Comparison of ENCODE assay signal across 20 mouse cellular contexts in the genomic region with DNA sequence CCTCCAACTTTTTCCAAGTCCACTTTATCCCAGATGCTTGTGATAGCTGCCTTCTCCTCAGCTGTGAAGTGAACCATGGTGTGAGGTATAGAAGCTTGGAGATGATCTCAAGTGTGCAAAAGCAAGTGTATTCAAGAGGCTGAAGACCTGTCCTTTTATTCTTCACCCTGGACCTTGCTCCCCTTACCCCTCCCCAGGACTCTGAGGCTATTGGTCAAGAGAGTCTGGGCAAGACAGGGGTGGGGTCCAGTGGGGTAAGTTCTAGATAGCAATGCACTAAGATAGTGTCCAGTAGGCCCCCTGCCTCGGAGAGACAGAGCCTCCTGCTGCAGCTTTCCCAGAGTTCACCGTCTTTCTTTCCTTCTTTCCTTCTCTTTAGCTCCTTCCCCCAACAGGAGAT. TPM values are rescaled to one million over a fixed set of nuclear protein-coding genes. Genes with fewer than 3 reads are reported as not detected.
DNase-seq lines count a peak whose midpoint lies in the region; ATAC-seq and TF ChIP-seq lines count a peak whose summit lies in the region.
"Had no signal": no experiment of that assay in that cellular context is flagged by ENCODE, and none has a peak within 500 bp of the region (broad histone marks: within the 10 kb centered on the region; RNA-seq: fewer than 3 reads in every experiment).

A gene (minus strand): TSS at position 131 of the 400 bp plus-strand sequence.

- intact Hi-C loops in left cerebral cortex, adult 2 months (cut with DNase I): no loop called here

- no peak within 1 kb of the TSS for H3K4me3 ChIP-seq in forebrain, embryonic 11.5 days (ENCODE audit: low read depth, low read length)
- no peak within 1 kb of the TSS for H3K4me3 ChIP-seq in forebrain, postnatal 0 days (ENCODE audit: low read depth, low read length)
- no peak within 1 kb of the TSS for H3K4me3 ChIP-seq in hindbrain, embryonic 11.5 days (ENCODE audit: low read depth, low read length)
- H3K4me3 ChIP-seq in hindbrain, embryonic 14.5 days (replicated peaks; ENCODE audit: low read length): no peak within 1 kb of the TSS
- no peak within 1 kb of the TSS for H3K4me3 ChIP-seq in neural tube, embryonic 11.5 days (ENCODE audit: low read depth, low read length)
- no peak within 1 kb of the TSS for H3K4me3 ChIP-seq in neural tube, embryonic 13.5 days
- H3K4me3 ChIP-seq in left cerebral cortex, adult 2 months: no peak within 1 kb of the TSS
- H3K4me3 ChIP-seq: megakaryocyte, embryonic 14.5 days had no signal

- H3K27me3 ChIP-seq in forebrain, embryonic 11.5 days (ENCODE audit: control insufficient read depth, insufficient read depth, low read length): no peaks in the 10 kb centered on the region
- H3K27me3 ChIP-seq in forebrain, postnatal 0 days (ENCODE audit: insufficient read depth, low read length): no peaks in the 10 kb centered on the region
- no peaks in the 10 kb centered on the region for H3K27me3 ChIP-seq in hindbrain, embryonic 11.5 days (ENCODE audit: control insufficient read depth, insufficient read depth, low read length)
- no peaks in the 10 kb centered on the region for H3K27me3 ChIP-seq in hindbrain, embryonic 14.5 days (ENCODE audit: control insufficient read depth, insufficient read depth, low read length)
- H3K27me3 ChIP-seq in neural tube, embryonic 11.5 days (ENCODE audit: control insufficient read depth, insufficient read depth, low read length): no peaks in the 10 kb centered on the region
- no peaks in the 10 kb centered on the region for H3K27me3 ChIP-seq in neural tube, embryonic 13.5 days
- H3K27me3 ChIP-seq: megakaryocyte, embryonic 14.5 days had no signal

- no peaks in the 10 kb centered on the region for H3K36me3 ChIP-seq in forebrain, embryonic 11.5 days (ENCODE audit: control insufficient read depth, insufficient read depth, low read length)
- H3K36me3 ChIP-seq in forebrain, postnatal 0 days (ENCODE audit: insufficient read depth): no peaks in the 10 kb centered on the region
- no peaks in the 10 kb centered on the region for H3K36me3 ChIP-seq in hindbrain, embryonic 11.5 days (ENCODE audit: control insufficient read depth, insufficient read depth, low read length)
- no peaks in the 10 kb centered on the region for H3K36me3 ChIP-seq in hindbrain, embryonic 14.5 days (replicated peaks; ENCODE audit: control insufficient read depth, insufficient read depth)
- H3K36me3 ChIP-seq in neural tube, embryonic 11.5 days (ENCODE audit: control insufficient read depth, insufficient read depth, low read length): no peaks in the 10 kb centered on the region
- no peaks in the 10 kb centered on the region for H3K36me3 ChIP-seq in neural tube, embryonic 13.5 days

- no peak within 1 kb of the TSS for H3K9ac ChIP-seq in forebrain, embryonic 11.5 days (ENCODE audit: low read length)
- H3K9ac ChIP-seq in forebrain, postnatal 0 days: no peak within 1 kb of the TSS
- no peak within 1 kb of the TSS for H3K9ac ChIP-seq in hindbrain, embryonic 11.5 days (ENCODE audit: low read depth, low read length)
- H3K9ac ChIP-seq in hindbrain, embryonic 14.5 days: no peak within 1 kb of the TSS
- no peak within 1 kb of the TSS for H3K9ac ChIP-seq in neural tube, embryonic 11.5 days (ENCODE audit: low read length)
- H3K9ac ChIP-seq in neural tube, embryonic 13.5 days: no peak within 1 kb of the TSS

- DNase-seq in forebrain, embryonic 11.5 days (ENCODE audit: low spot score): no peak
- DNase-seq in forebrain, postnatal 0 days: no peak
- DNase-seq in hindbrain, embryonic 11.5 days (ENCODE audit: low spot score): no peak
- DNase-seq in hindbrain, embryonic 14.5 days (ENCODE audit: low spot score): no peak
- no peak for DNase-seq in neural tube, embryonic 11.5 days (ENCODE audit: low spot score)
- no peak for DNase-seq in neural tube, embryonic 10.5 days (ENCODE audit: extremely low spot score, low spot score)
- no peak for DNase-seq in left cerebral cortex, adult 2 months (ENCODE audit: extremely low spot score in 1 of 2, low spot score in 2 of 2)
- DNase-seq: adrenal gland, postnatal 25 days; cerebellum, adult 8-10 months; heart, postnatal 36 days; right cerebral cortex, postnatal 4 days; thymus, adult 18-20 months had no signal

- TF ChIP-seq CTCF in forebrain, postnatal 0 days (IDR thresholded peaks at IDR 0.05; ENCODE audit: low read depth): no peak
- TF ChIP-seq CTCF in left cerebral cortex, adult 2 months (IDR thresholded peaks at IDR 0.05): no peak

- H3K9me3 ChIP-seq in forebrain, embryonic 11.5 days (ENCODE audit: control insufficient read depth, low read length): no peaks in the 10 kb centered on the region
- H3K9me3 ChIP-seq in forebrain, postnatal 0 days (ENCODE audit: low read length): no peaks in the 10 kb centered on the region
- no peaks in the 10 kb centered on the region for H3K9me3 ChIP-seq in hindbrain, embryonic 11.5 days (ENCODE audit: control insufficient read depth, low read length)
- no peaks in the 10 kb centered on the region for H3K9me3 ChIP-seq in hindbrain, embryonic 14.5 days (ENCODE audit: control insufficient read depth, low read length)
- H3K9me3 ChIP-seq in neural tube, embryonic 11.5 days (ENCODE audit: control insufficient read depth, low read length): no peaks in the 10 kb centered on the region
- no peaks in the 10 kb centered on the region for H3K9me3 ChIP-seq in neural tube, embryonic 13.5 days
- H3K9me3 ChIP-seq: megakaryocyte, embryonic 14.5 days had no signal

- ATAC-seq in forebrain, embryonic 11.5 days (replicated peaks; ENCODE audit: low FRiP score): no peak
- no peak for ATAC-seq in forebrain, postnatal 0 days
- no peak for ATAC-seq in hindbrain, embryonic 11.5 days (ENCODE audit: low FRiP score)
- ATAC-seq in hindbrain, embryonic 14.5 days (ENCODE audit: low FRiP score): no peak
- no peak for ATAC-seq in neural tube, embryonic 11.5 days (ENCODE audit: insufficient read depth, low FRiP score, low TSS enrichment)
- no peak for ATAC-seq in neural tube, embryonic 13.5 days (ENCODE audit: low read depth)
- ATAC-seq: intestine, embryonic 16.5 days had no signal

- 71% methylated on average over 2 of the region's 2 CpGs for WGBS in forebrain, embryonic 11.5 days
- 79% methylated on average over 2 of the region's 2 CpGs for WGBS in forebrain, postnatal 0 days
- WGBS in hindbrain, embryonic 11.5 days: 92% methylated on average over 2 of the region's 2 CpGs
- 92% methylated on average over 2 of the region's 2 CpGs for WGBS in hindbrain, embryonic 14.5 days
- WGBS in neural tube, embryonic 11.5 days: 70% methylated on average over 2 of the region's 2 CpGs
- 81% methylated on average over 2 of the region's 2 CpGs for WGBS in neural tube, embryonic 13.5 days

- H3K4me2 ChIP-seq in forebrain, embryonic 11.5 days (ENCODE audit: low read depth, low read length, severe bottlenecking): no peak within 1 kb of the TSS
- no peak within 1 kb of the TSS for H3K4me2 ChIP-seq in forebrain, postnatal 0 days (ENCODE audit: low read depth)
- H3K4me2 ChIP-seq in hindbrain, embryonic 11.5 days (replicated peaks; ENCODE audit: low read depth, low read length): no peak within 1 kb of the TSS
- no peak within 1 kb of the TSS for H3K4me2 ChIP-seq in hindbrain, embryonic 14.5 days (replicated peaks)
- H3K4me2 ChIP-seq in neural tube, embryonic 11.5 days (ENCODE audit: low read depth): no peak within 1 kb of the TSS
- no peak within 1 kb of the TSS for H3K4me2 ChIP-seq in neural tube, embryonic 13.5 days

- H3K4me1 ChIP-seq in forebrain, embryonic 11.5 days (replicated peaks; ENCODE audit: control insufficient read depth, insufficient read depth, low read length): no peaks in the 10 kb centered on the region
- no peaks in the 10 kb centered on the region for H3K4me1 ChIP-seq in forebrain, postnatal 0 days (ENCODE audit: insufficient read depth)
- H3K4me1 ChIP-seq in hindbrain, embryonic 11.5 days (replicated peaks; ENCODE audit: control insufficient read depth, insufficient read depth, low read length): no peaks in the 10 kb centered on the region
- H3K4me1 ChIP-seq in hindbrain, embryonic 14.5 days (replicated peaks; ENCODE audit: control insufficient read depth, insufficient read depth, low read length): no peaks in the 10 kb centered on the region
- H3K4me1 ChIP-seq in neural tube, embryonic 11.5 days (ENCODE audit: control insufficient read depth, insufficient read depth, low read length): no peaks in the 10 kb centered on the region
- no peaks in the 10 kb centered on the region for H3K4me1 ChIP-seq in neural tube, embryonic 13.5 days (replicated peaks)

- no peak within 1 kb of the TSS for H3K27ac ChIP-seq in forebrain, embryonic 11.5 days (ENCODE audit: low read depth, low read length)
- no peak within 1 kb of the TSS for H3K27ac ChIP-seq in forebrain, postnatal 0 days (ENCODE audit: low read depth, low read length)
- H3K27ac ChIP-seq in hindbrain, embryonic 11.5 days (ENCODE audit: low read depth, low read length): no peak within 1 kb of the TSS
- no peak within 1 kb of the TSS for H3K27ac ChIP-seq in hindbrain, embryonic 14.5 days
- H3K27ac ChIP-seq in neural tube, embryonic 11.5 days (ENCODE audit: low read depth, low read length): no peak within 1 kb of the TSS
- H3K27ac ChIP-seq in neural tube, embryonic 13.5 days (replicated peaks): no peak within 1 kb of the TSS
- no peak within 1 kb of the TSS for H3K27ac ChIP-seq in left cerebral cortex, adult 2 months
- H3K27ac ChIP-seq: kidney, postnatal 0 days had no signal

RNA-seq across cellular contexts. Expression of the gene that starts here (rescaled TPM):
- 2,356 and 2,804 TPM in 2 replicates for polyA plus RNA-seq in forebrain, embryonic 11.5 days (2014; fragmentation: Nextera tagmentation; extraction: Ambion mirVana)
- not detected in 2 replicates for total RNA-seq in forebrain, postnatal 0 days (2014; rRNA removed)
- polyA plus RNA-seq in forebrain, postnatal 0 days (2015; fragmentation: Nextera tagmentation; extraction: Ambion mirVana): not detected in 2 replicates
- 2,447 and 2,531 TPM in 2 replicates for polyA plus RNA-seq in hindbrain, embryonic 11.5 days (2014; fragmentation: Nextera tagmentation; extraction: Ambion mirVana)
- 2.1 and 3.6 TPM in 2 replicates for polyA plus RNA-seq in hindbrain, embryonic 14.5 days (2014; fragmentation: Nextera tagmentation; extraction: Ambion mirVana)
- 2,034 and 2,085 TPM in 2 replicates for polyA plus RNA-seq in neural tube, embryonic 11.5 days (2014; fragmentation: Nextera tagmentation; extraction: Ambion mirVana)
- polyA plus RNA-seq in neural tube, embryonic 13.5 days (2015; fragmentation: Nextera tagmentation; extraction: Ambion mirVana): 31.8 and 57.0 TPM in 2 replicates
- total RNA-seq in left cerebral cortex, adult 2 months (2021): not detected
- total RNA-seq: adrenal gland, postnatal 25 days; gastrocnemius, postnatal 4 days; heart, postnatal 36 days; layer of hippocampus, adult 8-10 months; left cerebral cortex, postnatal 10 days had no signal
- polyA plus RNA-seq: cortical plate, adult 2 months; kidney, postnatal 0 days had no signal

Comparison
In these comparisons a context has a peak if more than half of its experiments do, and no peak if none do; other contexts are left out.
1. RNA of the gene that starts here (polyA plus RNA-seq): 2,356 to 2,804 TPM in forebrain, embryonic 11.5 days, 2,447 to 2,531 TPM in hindbrain, embryonic 11.5 days and 2,034 to 2,085 TPM in neural tube, embryonic 11.5 days; 31.8 to 57.0 TPM in neural tube, embryonic 13.5 days, 2.1 to 3.6 TPM in hindbrain, embryonic 14.5 days and not detected in forebrain, postnatal 0 days; every median in the first group is over 10 times any median in the second.